Mouse (Mus musculus) liver, embryonic 15.5 days (tissue): ENCODE measurements at regions not wholly inside any gene's neighbourhood (a gene's known extent, or its start where the extent isn't known, plus 50 kb on each side); places are given as distances from the start of the nearest gene placed in this dataset.
"Not testable (repeated sequence)": the region's sequence is repeated elsewhere in the genome, so short reads cannot be mapped to it uniquely, and the experiment has no call there.

Experiments used
- ATAC-seq: fragments of 200-750 bp; cut with Nextera tagmentation; 2 replicates; pipeline ENCODE4 v1.8.0; 2017; ENCODE audit warnings: moderate number of reproducible peaks, mild to moderate bottlenecking, moderate library complexity; ENCODE audit not compliant: insufficient read depth
- H3K27ac ChIP-seq: fragments of 300-500 bp; sonication (generic); replicated peaks from 2 replicates; pipeline ENCODE4 v1.5.1; 2015; ENCODE audit warnings: mild to moderate bottlenecking, inconsistent platforms
- H3K27me3 ChIP-seq: fragments of 300-500 bp; sonication (generic); 2 replicates; pipeline ENCODE4 v1.6.1; 2015; ENCODE audit warnings: mild to moderate bottlenecking, inconsistent platforms
- H3K36me3 ChIP-seq: fragments of 300-500 bp; sonication (generic); replicated peaks from 2 replicates; pipeline ENCODE4 v1.6.1; 2015; ENCODE audit warnings: moderate library complexity, mild to moderate bottlenecking, inconsistent platforms
- H3K4me1 ChIP-seq: fragments of 300-500 bp; sonication (generic); replicated peaks from 2 replicates; pipeline ENCODE4 v1.6.1; 2015; ENCODE audit warnings: inconsistent platforms
- H3K4me2 ChIP-seq: fragments of 300-500 bp; sonication (generic); 2 replicates; pipeline ENCODE4 v1.6.1; 2015; ENCODE audit warnings: moderate library complexity, mild to moderate bottlenecking, inconsistent platforms
- H3K4me3 ChIP-seq: fragments of 300-500 bp; sonication (generic); replicated peaks from 2 replicates; pipeline ENCODE4 v1.5.1; 2015; ENCODE audit warnings: mild to moderate bottlenecking, inconsistent platforms
- H3K9ac ChIP-seq: fragments of 300-500 bp; sonication (generic); 2 replicates; pipeline ENCODE4 v1.6.1; 2015; ENCODE audit warnings: moderate library complexity, mild to moderate bottlenecking, inconsistent platforms
- H3K9me3 ChIP-seq: fragments of 300-500 bp; sonication (generic); replicated peaks from 2 replicates; pipeline ENCODE4 v1.6.1; 2016; ENCODE audit warnings: inconsistent platforms
- WGBS: fragments of 180-500 bp; shearing (Covaris S2); methylation state at CpG from one replicate; pipeline ENCODE4 v1.1.7; 2015; ENCODE audit warnings: mixed read lengths; ENCODE audit not compliant: insufficient replicate concordance; 5-methylcytosine and 5-hydroxymethylcytosine counted together

DNA sequence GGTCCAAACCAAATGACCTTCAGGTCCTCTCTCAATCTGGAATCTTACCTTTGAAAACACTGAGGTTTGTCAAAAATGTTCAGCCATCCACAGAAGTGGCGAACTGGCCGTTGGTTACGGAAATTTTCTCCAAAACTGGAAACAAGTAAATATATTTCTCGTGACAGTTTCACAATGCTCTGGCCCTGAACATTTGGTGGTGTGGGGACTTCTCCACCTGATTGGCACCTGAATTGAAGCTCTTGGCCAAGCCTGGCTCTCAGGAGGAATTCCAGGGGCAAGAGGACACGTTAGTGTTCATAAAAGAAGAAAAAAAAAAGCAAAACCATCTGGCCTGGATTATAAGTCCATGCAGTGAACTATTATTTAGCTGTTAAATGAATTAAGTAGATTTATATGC lies 98.3 kb upstream of the Dlg1 start:
- ATAC-seq, result no peak
- Histone ChIP-seq H3K4me2 (no peak overlapping the region), H3K27ac (no peak overlapping the region), H3K4me1 (no peaks in the 10 kb centered on the region), H3K4me3 (no peak overlapping the region), H3K36me3 (no peaks in the 10 kb centered on the region), H3K9me3 (no peaks in the 10 kb centered on the region), H3K9ac (no peak overlapping the region), H3K27me3 (peaks cover 22% of the 10 kb centered on the region; the same call in 1 of the 2 replicates)
- WGBS, result 74% methylated on average over 5 of the region's 5 CpGs

- WGBS, result 71% methylated on average over 6 of the region's 6 CpGs
- Histone ChIP-seq H3K4me3 (no peak overlapping the region), H3K27ac (no peak overlapping the region), H3K36me3 (no peaks in the 10 kb centered on the region), H3K4me2 (no peak overlapping the region), H3K4me1 (no peaks in the 10 kb centered on the region), H3K9ac (no peak overlapping the region), H3K9me3 (no peaks in the 10 kb centered on the region), H3K27me3 (peaks cover 22% of the 10 kb centered on the region; the same call in 1 of the 2 replicates)
- no peak for ATAC-seq
Measured at GRCm38 (mm10) chr16:31568316-31568715, 94.9 kb upstream of the Dlg1 start.

DNA sequence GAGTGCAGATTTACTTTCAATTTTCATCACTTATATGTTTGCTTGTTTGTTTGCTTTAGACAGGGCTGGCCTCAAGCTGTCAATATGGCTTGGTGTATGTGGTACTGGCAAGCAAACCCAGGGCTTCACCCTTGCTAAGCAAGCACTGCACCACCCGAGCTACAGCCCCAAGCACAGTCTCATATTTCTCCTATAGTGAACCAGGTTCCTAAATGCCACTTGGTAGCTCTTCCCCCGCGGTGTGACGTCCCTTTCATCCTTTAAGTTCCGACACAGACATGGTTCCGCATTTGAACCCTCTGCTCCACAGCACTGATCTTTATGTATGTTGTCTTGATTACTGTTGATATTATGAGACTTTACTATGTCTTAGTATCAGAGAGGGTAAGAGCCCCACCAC lies 93.4 kb upstream of the Dlg1 start:
- no peaks in the 10 kb centered on the region for H3K36me3 ChIP-seq
- H3K27me3 ChIP-seq, result peaks cover 20% of the 10 kb centered on the region; the same call in 1 of the 2 replicates
- no peak overlapping the region for H3K27ac ChIP-seq

DNA sequence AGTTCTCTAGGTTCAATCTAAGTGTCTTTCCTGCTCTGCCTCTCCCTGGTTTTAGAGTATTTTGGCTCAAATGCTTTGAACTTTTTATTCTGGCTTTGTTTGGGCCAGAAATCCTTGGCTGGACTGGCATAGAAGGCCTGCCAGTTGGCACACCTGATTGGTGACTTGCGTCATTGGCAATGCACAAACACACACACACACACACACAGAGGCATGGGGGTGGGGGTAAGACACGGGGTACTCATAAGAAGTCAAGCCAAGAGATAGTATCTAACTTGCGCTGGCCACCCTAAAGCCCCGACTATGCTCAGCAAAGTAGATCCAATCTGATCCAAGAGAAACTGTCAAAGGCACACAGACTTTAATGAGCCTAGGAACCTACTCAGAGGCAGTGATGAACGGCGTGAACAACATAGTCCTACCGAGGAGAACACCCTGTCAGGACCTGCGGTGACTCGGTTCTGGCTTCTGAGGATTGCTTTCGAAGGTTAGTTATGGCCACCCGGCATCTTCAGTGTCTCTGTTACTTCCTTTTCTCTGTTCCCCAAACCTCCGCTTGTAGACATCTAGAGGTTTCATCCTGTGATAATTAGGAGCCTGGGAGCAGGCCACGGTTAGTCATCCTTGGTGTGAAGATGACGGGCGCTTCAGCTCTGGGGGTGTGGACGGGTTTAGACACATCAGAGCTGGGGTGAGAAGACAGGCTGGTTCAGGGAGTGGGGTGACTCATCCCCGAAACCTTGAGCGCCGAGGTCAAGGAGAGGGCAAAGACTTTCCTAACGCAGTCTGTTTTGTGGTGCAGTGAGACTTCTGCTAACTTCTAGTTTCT lies 92.7 kb upstream of the Dlg1 start:
- ATAC-seq, result no peak
- no peak overlapping the region for H3K27ac ChIP-seq
- H3K36me3 ChIP-seq, result no peaks in the 10 kb centered on the region
- 73% methylated on average over 20 of the region's 20 CpGs for WGBS
- no peak overlapping the region for H3K9ac ChIP-seq
- no peak overlapping the region for H3K4me3 ChIP-seq
- H3K9me3 ChIP-seq, result no peaks in the 10 kb centered on the region
- H3K4me2 ChIP-seq, result no peak overlapping the region
- peaks cover 24% of the 10 kb centered on the region for H3K27me3 ChIP-seq
- 0 out of 2 replicates have a peak, but pooled peaks cover 2% of the 10 kb centered on the region for H3K4me1 ChIP-seq

More for the DNA sequence above, 93.4 kb upstream of the Dlg1 start:
- H3K4me2 ChIP-seq, result no peak overlapping the region
- no peak overlapping the region for H3K9ac ChIP-seq
- H3K4me3 ChIP-seq, result no peak overlapping the region
- no peaks in the 10 kb centered on the region for H3K4me1 ChIP-seq
- ATAC-seq, result no peak
- WGBS, result 78% methylated on average over 6 of the region's 6 CpGs
- no peaks in the 10 kb centered on the region for H3K9me3 ChIP-seq

- not testable (repeated sequence) for H3K9ac ChIP-seq, H3K9me3 ChIP-seq, H3K36me3 ChIP-seq, H3K4me3 ChIP-seq, ATAC-seq, H3K4me2 ChIP-seq, H3K27ac ChIP-seq
- 93% methylated on average over 9 of the region's 9 CpGs for WGBS
- Histone ChIP-seq H3K4me1 (peaks cover 14% of the 10 kb centered on the region; the same call in 1 of the 2 replicates), H3K27me3 (peaks cover 22% of the 10 kb centered on the region)
Measured at GRCm38 (mm10) chr16:31573833-31574232, 89.4 kb upstream of the Dlg1 start.

- WGBS, result 40% methylated on average over 11 of the region's 11 CpGs
- not testable (repeated sequence) for H3K4me2 ChIP-seq, H3K4me3 ChIP-seq, H3K36me3 ChIP-seq, H3K9me3 ChIP-seq, ATAC-seq, H3K27ac ChIP-seq, H3K9ac ChIP-seq
- peaks cover 14% of the 10 kb centered on the region; the same call in 1 of the 2 replicates for H3K4me1 ChIP-seq
- peaks cover 24% of the 10 kb centered on the region for H3K27me3 ChIP-seq
Measured at GRCm38 (mm10) chr16:31575646-31576045, 87.6 kb upstream of the Dlg1 start.

- no peak for ATAC-seq
- no peaks in the 10 kb centered on the region for H3K9me3 ChIP-seq
- no peak overlapping the region for H3K27ac ChIP-seq
- no peak overlapping the region for H3K4me2 ChIP-seq
- peaks cover 28% of the 10 kb centered on the region for H3K27me3 ChIP-seq
- H3K9ac ChIP-seq, result no peak overlapping the region
- H3K4me3 ChIP-seq, result no peak overlapping the region
- peaks cover 14% of the 10 kb centered on the region; the same call in 1 of the 2 replicates for H3K4me1 ChIP-seq
- WGBS, result 56% methylated on average over 8 of the region's 8 CpGs
- no peaks in the 10 kb centered on the region for H3K36me3 ChIP-seq
Measured at GRCm38 (mm10) chr16:31576422-31576821, 86.8 kb upstream of the Dlg1 start.

DNA sequence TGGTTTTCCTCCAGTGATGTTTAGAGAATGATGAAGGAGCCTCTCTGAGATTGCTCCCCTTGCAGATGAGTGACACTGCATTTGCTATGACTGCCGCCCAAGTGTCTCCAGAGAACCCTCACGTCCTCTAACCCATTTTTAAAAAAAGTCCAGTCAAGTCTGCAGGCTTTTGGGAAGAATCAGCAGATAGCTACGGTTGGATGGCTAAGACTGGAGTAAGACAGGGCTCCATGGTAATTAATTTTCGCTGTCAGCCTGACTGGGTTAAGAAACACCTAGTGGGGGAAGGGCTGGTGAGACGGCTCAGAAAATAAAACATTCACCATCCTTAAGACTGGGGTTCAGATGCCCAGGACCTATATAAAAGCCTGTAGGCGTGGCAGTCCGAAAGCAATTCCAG lies 85.9 kb upstream of the Dlg1 start:
- ATAC-seq, result no peak
- Histone ChIP-seq H3K4me1 (peaks cover 14% of the 10 kb centered on the region; the same call in 1 of the 2 replicates), H3K4me3 (no peak overlapping the region), H3K4me2 (no peak overlapping the region), H3K9ac (no peak overlapping the region), H3K27ac (no peak overlapping the region), H3K36me3 (no peaks in the 10 kb centered on the region), H3K27me3 (peaks cover 31% of the 10 kb centered on the region), H3K9me3 (no peaks in the 10 kb centered on the region)
- WGBS, result 66% methylated on average over 7 of the region's 7 CpGs

DNA sequence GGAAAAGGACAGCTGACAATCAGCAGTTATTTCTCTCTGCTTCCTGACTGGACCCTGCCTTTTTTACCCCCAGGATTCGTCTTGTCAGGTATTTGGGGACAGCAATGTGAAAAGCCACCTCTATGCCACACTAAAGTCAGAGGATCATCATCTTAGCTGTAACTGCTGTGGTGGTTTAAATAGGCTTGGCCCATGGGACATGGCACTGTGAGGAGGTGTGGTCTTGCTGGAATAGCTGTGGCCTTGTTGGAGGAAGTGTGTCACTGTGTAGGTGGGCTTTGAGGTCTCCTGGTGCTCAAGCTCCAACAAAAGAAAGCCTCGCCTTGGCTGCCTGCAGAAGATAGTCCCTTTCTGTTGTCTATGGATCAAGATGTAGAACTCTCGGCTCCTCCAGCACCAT lies 83.9 kb upstream of the Dlg1 start:
- no peak overlapping the region for H3K4me2 ChIP-seq
- H3K27ac ChIP-seq, result no peak overlapping the region
- H3K9ac ChIP-seq, result no peak overlapping the region
- WGBS, result 60% methylated on average over 3 of the region's 3 CpGs
- H3K9me3 ChIP-seq, result no peaks in the 10 kb centered on the region
- peaks cover 14% of the 10 kb centered on the region; the same call in 1 of the 2 replicates for H3K4me1 ChIP-seq
- H3K4me3 ChIP-seq, result no peak overlapping the region
- no peak for ATAC-seq
- peaks cover 31% of the 10 kb centered on the region for H3K27me3 ChIP-seq
- H3K36me3 ChIP-seq, result no peaks in the 10 kb centered on the region

- no peaks in the 10 kb centered on the region for H3K36me3 ChIP-seq
- peaks cover 9% of the 10 kb centered on the region; the same call in 1 of the 2 replicates for H3K4me1 ChIP-seq
- no peak for ATAC-seq
- peaks cover 21% of the 10 kb centered on the region for H3K27me3 ChIP-seq
- no peak overlapping the region for H3K9ac ChIP-seq
- H3K9me3 ChIP-seq, result no peaks in the 10 kb centered on the region
- no peak overlapping the region for H3K4me3 ChIP-seq
- H3K4me2 ChIP-seq, result no peak overlapping the region
- WGBS, result 79% methylated on average over 6 of the region's 6 CpGs
- no peak overlapping the region for H3K27ac ChIP-seq
Measured at GRCm38 (mm10) chr16:31580779-31581178, 82.5 kb upstream of the Dlg1 start.

DNA sequence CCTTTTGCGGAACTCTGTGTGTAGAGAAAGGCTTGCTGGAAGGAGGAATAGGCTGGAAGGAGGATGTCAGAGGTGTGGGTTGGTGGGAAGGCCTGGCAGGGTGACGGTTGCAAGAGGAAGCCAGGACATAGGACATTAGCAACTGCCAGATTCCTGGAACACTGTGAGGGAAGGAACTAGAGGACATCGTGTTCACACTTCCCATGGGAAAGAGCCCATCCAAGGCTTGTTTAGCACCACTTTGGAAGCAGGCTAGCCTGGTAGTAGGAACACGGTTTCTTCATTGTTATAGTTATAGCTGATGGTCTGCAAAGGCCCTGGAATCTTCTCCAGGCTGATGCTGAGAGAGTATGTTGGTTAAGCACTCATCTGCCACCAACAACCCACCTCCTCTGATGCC lies 80.4 kb upstream of the Dlg1 start:
- Histone ChIP-seq H3K4me3 (no peak overlapping the region), H3K27ac (no peak overlapping the region), H3K36me3 (no peaks in the 10 kb centered on the region), H3K4me1 (no peaks in the 10 kb centered on the region), H3K27me3 (peaks cover 12% of the 10 kb centered on the region), H3K9ac (no peak overlapping the region), H3K4me2 (no peak overlapping the region), H3K9me3 (no peaks in the 10 kb centered on the region)
- WGBS, result 66% methylated on average over 4 of the region's 4 CpGs
- no peak for ATAC-seq
